Mouse (Mus musculus) lung, adult 2 months (tissue): ENCODE data around the gene Cxcr4. TPM values are rescaled to one million over a fixed set of nuclear protein-coding genes. Genes with fewer than 3 reads are reported as not detected.
A peak's percentile ranks its signal among the peaks of the same experiment; 100 is the strongest.
"Not testable (repeated sequence)": the region's sequence is repeated elsewhere in the genome, so short reads cannot be mapped to it uniquely, and the experiment has no call there.

ENCODE experiments used
- DNase-seq: peaks from one replicate; pipeline ENCODE4 v3.0.0; 2022
- H3K4me1 ChIP-seq: fragments of 200-500 bp; 2 replicates; pipeline ENCODE4 v1.6.1; 2011; ENCODE audit warnings: low read length; ENCODE audit not compliant: control insufficient read depth, insufficient read depth
- H3K4me3 ChIP-seq: fragments of 200-500 bp; replicated peaks from 2 replicates; pipeline ENCODE3; 2011; ENCODE audit warnings: low read depth, mild to moderate bottlenecking, control low read depth, low read length; ENCODE audit errors: extremely low read depth
- CTCF ChIP-seq: fragments of 200-500 bp; IDR thresholded peaks from 2 replicates; pipeline ENCODE4 v1.5.1; 2011; ENCODE audit warnings: mild to moderate bottlenecking, low read length, control low read depth; ENCODE audit not compliant: insufficient read depth
- POLR2A ChIP-seq: fragments of 200-500 bp; IDR thresholded peaks from 2 replicates; pipeline ENCODE4 v1.6.1; 2011; ENCODE audit warnings: low read depth, mild to moderate bottlenecking, control low read depth, low read length, borderline replicate concordance; ENCODE audit errors: extremely low read depth
- WGBS: fragments of 180-500 bp; shearing (Covaris S2); methylation state at CpG from one replicate; pipeline ENCODE4 v1.1.7; 2018; 5-methylcytosine and 5-hydroxymethylcytosine counted together
- polyA plus RNA-seq: library from polyadenylated mRNA; depleted of rRNA; stranded (reverse); fragments of >200 nt; gene quantifications from 2 replicates; pipeline ENCODE4 v1.2.3, GENCODE M21; 2012

Cxcr4 gene
- polyA plus RNA-seq, 1 experiment = 178 TPM

DNA sequence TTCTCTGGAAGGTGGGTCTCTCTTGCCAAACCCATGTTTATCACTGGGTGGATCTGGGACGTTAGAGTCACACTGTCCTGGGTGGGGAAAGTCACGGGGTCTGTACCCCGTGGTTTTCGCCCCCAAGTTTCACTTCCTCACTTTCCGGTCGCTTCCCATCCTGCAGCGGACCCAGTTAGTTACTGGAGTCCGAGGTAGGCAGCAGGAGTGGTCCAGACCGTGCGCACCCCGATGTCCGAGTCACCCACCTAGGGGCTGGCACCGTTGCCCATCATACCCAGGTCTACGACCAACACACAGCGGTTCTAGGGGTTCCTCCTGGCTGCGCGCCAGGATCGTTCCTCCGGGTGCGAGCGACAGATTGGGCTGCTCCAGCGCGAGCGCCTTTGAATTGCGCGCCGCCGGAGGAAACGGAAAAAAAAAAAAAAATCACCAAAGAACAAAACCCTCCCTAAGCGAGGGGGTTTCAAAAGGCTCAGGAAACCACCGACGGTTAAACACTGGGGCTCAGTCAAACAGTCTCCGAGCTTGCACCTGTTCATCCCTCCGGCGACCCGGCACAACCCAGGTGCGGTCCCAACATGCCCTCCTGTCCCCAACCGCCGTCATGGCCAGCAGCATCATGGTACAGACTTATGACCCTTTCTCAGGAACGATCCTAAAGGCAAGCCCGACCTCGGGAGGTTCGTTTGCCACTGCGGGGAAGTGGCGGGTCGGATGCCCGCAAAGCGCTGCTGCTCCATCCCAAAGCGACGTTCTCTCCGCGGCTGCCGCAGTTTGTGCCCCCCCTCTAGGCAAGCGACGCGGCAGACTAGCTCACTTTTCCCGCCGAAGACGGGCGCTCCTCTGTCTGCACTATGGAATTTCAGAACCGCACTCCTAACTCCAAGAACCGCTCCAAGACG lies 1.0 kb downstream of the Cxcr4 start:
- peaks cover 18% of the 10 kb centered on the region for H3K4me1 ChIP-seq
- TF ChIP-seq POLR2A (peak; percentile 57; the same call in 1 of the 2 replicates), CTCF (no peak)
- WGBS = under 1% methylated on average over 63 of the region's 63 CpGs
- H3K4me3 ChIP-seq = peak overlapping the region; percentile 72
- peak; percentile 52 for DNase-seq

DNA sequence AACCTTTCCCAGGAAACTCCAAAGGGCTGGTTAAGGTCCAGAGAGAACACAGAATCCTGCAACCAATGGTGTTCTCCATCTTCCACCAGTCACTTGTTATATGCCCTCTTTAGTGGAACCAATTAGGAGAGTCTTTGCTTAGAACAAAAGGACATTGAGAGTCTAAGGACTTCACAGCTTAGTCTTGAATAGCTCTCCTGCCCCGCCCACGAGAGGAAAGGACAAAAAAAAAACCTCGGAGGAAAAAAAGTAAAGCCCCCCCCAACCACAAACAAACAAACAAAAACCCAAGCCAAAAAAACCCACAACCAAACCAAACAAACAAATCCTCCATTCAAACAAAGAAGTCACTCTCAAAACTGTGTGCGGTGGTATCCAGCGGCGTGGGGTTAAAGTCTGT lies 2.1 kb downstream of the Cxcr4 start:
- DNase-seq = no peak
- peaks cover 18% of the 10 kb centered on the region for H3K4me1 ChIP-seq
- no peak for TF ChIP-seq POLR2A
- no peak for TF ChIP-seq CTCF
- 21% methylated on average over 6 of the region's 6 CpGs for WGBS
- peak overlapping the region; percentile 54 for H3K4me3 ChIP-seq

GRCm38 (mm10) chr1:128589488-128589887 lies 2.6 kb downstream of the Cxcr4 start:
- 80% methylated on average over 9 of the region's 9 CpGs for WGBS
- peak overlapping the region; percentile 41 for H3K4me3 ChIP-seq
- peaks cover 18% of the 10 kb centered on the region for H3K4me1 ChIP-seq
- no peak for TF ChIP-seq POLR2A
- TF ChIP-seq CTCF = no peak
- DNase-seq = no peak

DNA sequence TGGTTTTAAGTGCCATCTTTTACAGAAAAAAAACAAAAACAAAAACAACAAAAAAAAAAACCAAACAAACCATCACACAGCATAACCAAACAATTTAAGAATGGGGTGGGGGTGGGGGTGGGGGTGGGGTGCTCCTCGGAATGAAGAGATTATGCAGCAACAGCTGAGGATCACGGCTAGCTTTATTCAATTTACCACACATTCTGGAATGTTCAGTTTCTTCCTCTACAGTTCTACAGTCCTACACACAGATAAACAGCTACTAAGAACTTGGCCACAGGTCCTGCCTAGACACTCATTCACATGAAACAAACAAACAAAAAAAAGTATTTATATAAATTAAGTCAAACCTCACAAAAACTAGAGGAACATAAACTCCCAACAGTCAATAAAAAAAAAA lies 3.8 kb downstream of the Cxcr4 start:
- DNase-seq = no peak
- Histone ChIP-seq H3K4me1 (peaks cover 15% of the 10 kb centered on the region), H3K4me3 (no peak overlapping the region)
- 62% methylated on average over 2 of the region's 2 CpGs for WGBS
- TF ChIP-seq POLR2A = no peak
- no peak for TF ChIP-seq CTCF

DNA sequence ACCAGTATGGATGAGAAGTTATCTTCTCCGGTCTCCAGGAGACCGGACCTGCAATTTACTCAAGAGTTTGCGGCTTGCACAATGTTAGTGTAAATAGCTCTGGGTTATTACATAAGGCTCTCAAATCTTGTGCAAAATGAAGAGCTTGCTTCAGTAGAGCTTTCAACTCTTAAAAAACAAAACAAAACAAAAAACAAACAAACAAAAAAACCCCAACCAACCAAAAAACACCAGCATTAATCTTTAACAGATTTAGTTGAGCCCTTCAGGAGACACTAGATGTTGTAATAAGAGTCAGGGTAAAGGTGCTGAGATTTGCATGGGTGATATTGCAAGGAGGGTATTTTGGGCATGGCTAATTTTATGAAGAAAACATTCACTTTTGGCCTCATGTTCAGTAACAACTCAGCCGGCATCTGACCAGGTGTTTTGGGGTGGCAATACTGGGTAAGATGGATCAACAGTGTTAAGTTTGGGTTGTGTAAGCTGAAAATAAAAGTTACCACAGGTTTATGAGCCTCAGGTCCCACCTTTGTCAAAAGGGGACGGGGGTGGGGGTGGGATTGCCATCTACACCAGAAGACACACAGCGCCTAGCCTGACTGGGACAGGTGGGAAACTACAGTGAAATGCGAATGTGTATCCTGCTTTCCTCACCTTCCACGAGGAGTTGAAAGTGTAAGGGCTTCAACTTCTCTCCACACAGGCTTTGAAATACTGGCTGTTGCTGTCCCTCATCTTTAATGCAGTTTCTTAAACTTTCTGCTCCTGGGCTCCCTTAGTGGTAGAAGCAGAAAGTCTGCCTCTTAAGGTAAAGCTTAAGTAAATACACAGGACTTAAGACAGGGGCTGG lies 4.9 kb downstream of the Cxcr4 start:
- no peak for DNase-seq
- TF ChIP-seq POLR2A (no peak), CTCF (no peak)
- WGBS = 56% methylated on average over 8 of the region's 8 CpGs
- Histone ChIP-seq H3K4me3 (no peak overlapping the region), H3K4me1 (peaks cover 14% of the 10 kb centered on the region)

DNA sequence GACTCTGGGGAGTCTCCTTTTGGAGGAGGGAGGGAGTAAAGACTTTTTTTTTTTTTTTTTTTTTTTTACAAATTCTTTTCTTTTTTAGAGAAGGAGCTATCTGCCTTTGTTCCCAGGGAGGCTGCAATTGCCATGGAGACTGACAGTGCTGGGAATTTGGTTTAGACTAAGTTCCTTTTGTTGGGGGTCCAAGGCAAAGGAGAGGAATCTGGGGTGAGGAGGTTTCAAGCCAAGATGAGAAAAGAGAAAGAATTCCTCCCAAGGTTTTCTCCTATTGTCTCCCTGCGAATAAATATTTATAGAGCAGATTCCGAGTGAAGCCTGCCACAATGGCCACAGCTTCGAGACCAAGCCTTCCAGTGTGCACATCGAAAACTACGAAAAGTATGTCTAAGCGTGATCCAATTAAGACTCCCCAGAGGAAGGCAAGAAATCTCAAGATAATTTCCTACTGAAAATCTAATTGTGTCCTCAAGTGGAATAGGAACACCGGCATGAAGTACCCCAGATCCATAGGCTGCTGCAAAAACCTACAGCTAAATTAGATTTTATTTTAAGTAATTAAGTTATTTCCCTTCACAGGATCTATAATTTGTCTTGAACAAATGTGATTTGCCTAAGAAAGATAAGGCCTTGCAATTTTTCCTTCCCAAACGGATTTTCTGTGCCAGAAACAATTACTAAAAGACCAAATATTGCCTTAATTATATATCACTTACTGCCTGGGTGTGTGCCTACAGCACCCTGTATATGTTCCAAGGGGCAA lies 5.7 kb downstream of the Cxcr4 start:
- 46% methylated on average over 8 of the region's 8 CpGs for WGBS
- TF ChIP-seq CTCF = no peak
- Histone ChIP-seq H3K4me1 (peaks cover 14% of the 10 kb centered on the region), H3K4me3 (no peak overlapping the region)
- DNase-seq = no peak

DNA sequence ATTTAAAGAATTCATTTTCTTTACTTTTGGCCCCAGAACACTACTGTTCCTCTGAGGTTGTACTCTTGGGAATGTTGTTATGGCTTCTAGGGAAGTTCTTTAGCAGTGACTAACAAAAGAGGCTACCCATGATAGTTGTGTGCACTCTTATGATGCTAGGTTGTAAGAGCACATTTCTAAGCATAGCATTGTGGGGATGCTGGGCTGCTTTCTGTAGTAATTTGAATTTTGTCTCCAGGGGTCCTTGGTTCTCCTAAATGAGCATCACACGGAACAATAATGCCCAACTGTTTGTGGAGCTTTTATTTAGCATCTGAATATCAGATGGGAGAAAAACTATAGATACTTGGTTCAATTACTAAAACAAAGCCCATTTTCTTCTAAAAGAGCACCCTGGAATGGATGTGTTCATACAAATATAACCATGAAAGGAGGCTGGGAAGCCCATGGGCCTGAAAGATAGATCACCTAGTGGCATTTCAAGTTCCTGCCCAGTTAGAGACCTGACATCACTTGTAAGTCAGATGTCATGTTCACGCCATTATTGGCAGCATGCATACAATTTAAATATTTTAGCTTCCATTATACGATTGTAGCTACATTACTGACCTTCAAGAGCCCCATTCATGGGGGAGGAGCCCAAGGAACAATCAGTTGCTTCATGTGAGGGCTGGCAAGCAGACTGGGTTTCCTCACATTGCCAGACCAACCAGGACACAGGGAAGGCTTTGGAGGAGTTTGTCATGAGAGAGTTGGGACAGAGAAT lies 6.5 kb downstream of the Cxcr4 start:
- TF ChIP-seq CTCF = no peak
- no peak for TF ChIP-seq POLR2A
- DNase-seq = no peak
- 56% methylated on average over 3 of the region's 3 CpGs for WGBS
- H3K4me1 ChIP-seq = peaks cover 13% of the 10 kb centered on the region
- H3K4me3 ChIP-seq = no peak overlapping the region

DNA sequence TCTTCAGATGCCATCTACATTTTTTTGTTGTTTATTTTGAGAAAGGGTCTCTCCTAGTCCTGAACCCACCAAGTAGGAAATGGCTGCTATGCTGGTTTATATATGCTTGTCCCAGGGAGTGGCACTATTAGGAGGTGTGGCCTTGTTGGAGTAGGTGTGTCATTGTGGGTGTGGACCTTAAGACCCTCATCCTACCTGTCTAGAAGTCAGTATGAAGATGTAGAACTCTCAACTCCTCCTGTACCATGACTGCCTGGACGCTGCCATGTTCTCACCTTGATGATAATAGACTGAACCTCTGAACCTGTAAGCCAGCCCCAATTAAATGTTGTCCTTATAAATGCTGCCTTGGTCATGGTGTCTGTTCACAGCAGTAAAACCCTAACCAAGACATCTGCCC lies 7.4 kb downstream of the Cxcr4 start:
- H3K4me1 ChIP-seq = peaks cover 11% of the 10 kb centered on the region
- DNase-seq, H3K4me3 ChIP-seq: not testable (repeated sequence)
- WGBS = 100% methylated on average over 1 of the region's 1 CpGs

DNA sequence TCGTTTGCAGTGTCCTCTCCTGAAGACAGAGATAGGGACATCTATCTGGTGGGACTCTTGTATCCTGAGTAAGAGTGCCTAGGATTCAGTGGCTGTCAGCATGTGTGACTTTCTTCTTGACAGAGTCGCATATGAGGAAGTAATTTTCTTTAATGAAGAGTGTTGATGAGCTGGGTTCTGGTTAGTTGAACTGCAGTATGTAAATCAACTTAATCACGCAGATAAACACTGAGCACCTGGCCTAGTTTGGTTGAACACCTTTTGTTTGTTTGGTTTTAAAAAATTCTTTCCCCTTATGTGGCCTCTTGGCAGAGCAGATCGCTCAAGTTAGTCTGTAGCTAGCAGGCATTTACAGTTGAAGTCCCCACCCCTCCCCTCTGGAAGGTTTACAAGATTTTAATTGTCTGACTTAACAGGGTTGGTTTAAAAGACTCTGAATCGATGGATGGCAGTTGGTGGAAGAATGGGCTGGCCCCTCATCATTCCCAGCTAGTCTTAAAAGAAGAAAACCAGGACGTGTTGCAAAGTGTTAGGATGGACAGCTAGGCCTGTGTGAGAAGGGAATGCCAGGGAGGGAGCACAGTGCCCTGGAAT lies 8.7 kb downstream of the Cxcr4 start:
- peaks cover 7% of the 10 kb centered on the region for H3K4me1 ChIP-seq
- no peak for TF ChIP-seq CTCF
- no peak for TF ChIP-seq POLR2A
- no peak overlapping the region for H3K4me3 ChIP-seq
- no peak for DNase-seq
- 56% methylated on average over 6 of the region's 6 CpGs for WGBS
